Mouse (Mus musculus) C2C12 (cell line): Measurements from ENCODE around the gene Haghl. TPM values are rescaled to one million over a fixed set of nuclear protein-coding genes. Genes with fewer than 3 reads are reported as not detected.

Experiments used
- H3K27me3 ChIP-seq: one replicate; pipeline ENCODE4 v1.6.1; 2011; ENCODE audit not compliant: control insufficient read depth, insufficient read depth, insufficient read length
- H3K36me3 ChIP-seq: one replicate; pipeline ENCODE4 v1.6.1; 2011; ENCODE audit not compliant: control insufficient read depth, insufficient read depth
- H3K4me3 ChIP-seq: one replicate; pipeline ENCODE4 v1.5.1; 2011; ENCODE audit warnings: mild to moderate bottlenecking, control low read depth; ENCODE audit not compliant: poor library complexity, insufficient read depth, severe bottlenecking
- H3K79me2 ChIP-seq: one replicate; pipeline ENCODE4 v1.6.1; 2011; ENCODE audit not compliant: control insufficient read depth, insufficient read depth
- H3K79me3 ChIP-seq: one replicate; pipeline ENCODE4 v1.6.1; 2011; ENCODE audit warnings: low read depth, control low read depth
- H3ac ChIP-seq: one replicate; pipeline ENCODE3; 2011; ENCODE audit warnings: low read depth; ENCODE audit not compliant: control insufficient read depth, insufficient read length
- CEBPB ChIP-seq: IDR thresholded peaks from one replicate; pipeline ENCODE4 v1.6.1; 2011; ENCODE audit warnings: low read depth, mild to moderate bottlenecking, control low read depth, moderate library complexity
- CTCF ChIP-seq: IDR thresholded peaks from one replicate; pipeline ENCODE4 v1.5.1; 2011; ENCODE audit not compliant: control insufficient read depth, insufficient read depth, insufficient read length
- FOSL1 ChIP-seq: IDR thresholded peaks from one replicate; pipeline ENCODE4 v1.8.0; 2011; ENCODE audit warnings: mild to moderate bottlenecking, low read length; ENCODE audit not compliant: poor library complexity, insufficient read depth, severe bottlenecking
- MAX ChIP-seq: IDR thresholded peaks from one replicate; pipeline ENCODE4 v1.6.1; 2011; ENCODE audit warnings: mild to moderate bottlenecking, control low read depth
- MYOD1 ChIP-seq: IDR thresholded peaks from one replicate; pipeline ENCODE4 v1.6.1; 2011; ENCODE audit warnings: low read depth; ENCODE audit not compliant: control insufficient read depth, insufficient read length
- MYOG ChIP-seq: IDR thresholded peaks from one replicate; pipeline ENCODE4 v1.6.1; 2011; ENCODE audit not compliant: control insufficient read depth, insufficient read length; ENCODE audit errors: extremely low read depth
- USF1 ChIP-seq: IDR thresholded peaks from one replicate; pipeline ENCODE4 v1.6.1; 2011; ENCODE audit warnings: low read depth, mild to moderate bottlenecking, control low read depth, moderate library complexity
- polyA plus RNA-seq: library from polyadenylated mRNA; unstranded; fragments of >200 nt; fragmentation: generic; extraction: Trizol; gene quantifications from one replicate; pipeline ENCODE4 v1.2.1, GENCODE M21; 2012; ENCODE audit warnings: missing spikeins

Haghl gene
- polyA plus RNA-seq, 1 experiment, result 14.4 TPM

DNA sequence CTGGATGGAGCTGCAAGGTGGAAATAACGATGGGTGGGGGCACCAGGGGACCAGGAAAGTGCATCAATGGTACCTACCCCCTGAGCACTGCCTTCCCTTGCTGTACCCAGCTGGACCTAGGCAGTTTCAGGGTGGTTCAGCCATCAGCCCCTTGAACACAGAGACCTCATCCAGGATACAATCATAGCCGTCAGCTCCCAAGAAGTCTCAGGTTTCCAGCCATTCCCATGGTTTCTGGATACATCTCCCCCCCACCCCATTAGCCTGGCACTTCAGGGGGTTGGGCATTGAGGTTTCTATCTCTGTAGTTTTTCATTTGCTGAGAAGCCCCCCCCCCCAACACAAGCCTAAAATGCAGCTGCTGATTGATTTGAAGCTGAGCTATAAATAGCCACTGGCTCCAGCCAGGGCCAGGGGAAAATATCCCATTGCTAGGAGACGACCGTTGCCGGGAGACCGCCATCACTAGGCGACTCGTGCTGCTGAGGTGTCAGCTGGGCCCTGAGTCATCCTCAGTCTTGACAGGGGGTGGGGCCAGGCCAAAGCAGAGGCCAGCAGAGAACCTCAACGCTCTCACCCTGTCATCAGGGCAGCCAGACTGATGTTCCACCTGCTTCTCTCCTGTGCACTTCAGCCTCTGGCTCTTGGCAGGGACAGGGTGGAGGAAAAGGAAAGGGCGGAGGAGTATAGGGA is 17.5 kb upstream of the Haghl start:
- no peaks in the 10 kb centered on the region for H3K27me3 ChIP-seq
- H3ac ChIP-seq, result no peak overlapping the region
- no peak overlapping the region for H3K4me3 ChIP-seq
- TF ChIP-seq MYOG (no peak), MYOD1 (peak; percentile 44), USF1 (peak; percentile 10), FOSL1 (peak; percentile 22)
- H3K79me2 ChIP-seq, result no peaks in the 10 kb centered on the region
- no peaks in the 10 kb centered on the region for H3K36me3 ChIP-seq
- no peaks in the 10 kb centered on the region for H3K79me3 ChIP-seq

- Histone ChIP-seq H3K4me3 (no peak overlapping the region), H3K79me2 (peaks cover 8% of the 10 kb centered on the region), H3K27me3 (no peaks in the 10 kb centered on the region), H3K36me3 (no peaks in the 10 kb centered on the region), H3ac (no peak overlapping the region), H3K79me3 (no peaks in the 10 kb centered on the region)
- TF ChIP-seq CTCF (peak; percentile 54), MYOD1 (no peak), USF1 (no peak), MYOG (no peak)
Observed at GRCm38 (mm10) chr17:25801029-25801428, 15.6 kb upstream of the Haghl start.

DNA sequence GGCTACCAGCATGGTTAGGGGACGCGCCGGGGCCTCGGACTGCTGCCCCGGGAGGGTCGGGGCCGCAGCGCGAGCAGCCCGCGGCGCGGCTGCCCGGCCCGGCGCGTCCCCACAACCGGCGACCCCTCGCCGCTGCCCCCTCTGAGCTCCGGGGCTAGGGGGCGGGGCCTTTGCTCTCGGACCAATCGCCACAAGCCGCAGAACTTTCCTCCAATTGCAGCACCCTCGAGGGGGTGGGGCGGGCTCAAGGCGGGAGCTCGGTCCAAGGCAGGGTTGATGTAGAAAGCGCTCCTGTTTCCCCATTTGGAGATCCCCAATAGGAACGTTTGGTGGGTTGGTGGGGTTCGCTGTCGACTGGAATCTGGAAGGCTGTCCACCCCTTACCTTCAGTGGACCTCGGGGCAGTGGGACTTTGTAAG is 11.5 kb upstream of the Haghl start, which contains the start of gene Metrn:
Gene Metrn (minus strand): TSS at position 186 of the 419 bp plus-strand sequence.
- H3K36me3 ChIP-seq, result no peaks in the 10 kb centered on the region
- H3K79me3 ChIP-seq, result peaks cover 5% of the 10 kb centered on the region
- no peaks in the 10 kb centered on the region for H3K27me3 ChIP-seq
- H3ac ChIP-seq, result peak within 1 kb of the TSS; percentile 66
- peaks cover 14% of the 10 kb centered on the region for H3K79me2 ChIP-seq
- H3K4me3 ChIP-seq, result peak within 1 kb of the TSS; percentile 51
- no peak for TF ChIP-seq CTCF
- TF ChIP-seq FOSL1, result no peak
- TF ChIP-seq MAX, result no peak
- TF ChIP-seq CEBPB, result no peak
- no peak for TF ChIP-seq MYOG
- TF ChIP-seq MYOD1, result no peak
- no peak for TF ChIP-seq USF1

- Histone ChIP-seq H3ac (peak overlapping the region; percentile 66), H3K79me3 (peaks cover 5% of the 10 kb centered on the region), H3K4me3 (peak overlapping the region; percentile 51), H3K27me3 (no peaks in the 10 kb centered on the region), H3K79me2 (peaks cover 21% of the 10 kb centered on the region), H3K36me3 (no peaks in the 10 kb centered on the region)
- TF ChIP-seq CEBPB, result no peak
- no peak for TF ChIP-seq MAX
- TF ChIP-seq CTCF, result no peak
- no peak for TF ChIP-seq MYOD1
- TF ChIP-seq FOSL1, result no peak
- TF ChIP-seq MYOG, result no peak
- no peak for TF ChIP-seq USF1
Observed at GRCm38 (mm10) chr17:25796211-25796771, 10.8 kb upstream of the Haghl start.

DNA sequence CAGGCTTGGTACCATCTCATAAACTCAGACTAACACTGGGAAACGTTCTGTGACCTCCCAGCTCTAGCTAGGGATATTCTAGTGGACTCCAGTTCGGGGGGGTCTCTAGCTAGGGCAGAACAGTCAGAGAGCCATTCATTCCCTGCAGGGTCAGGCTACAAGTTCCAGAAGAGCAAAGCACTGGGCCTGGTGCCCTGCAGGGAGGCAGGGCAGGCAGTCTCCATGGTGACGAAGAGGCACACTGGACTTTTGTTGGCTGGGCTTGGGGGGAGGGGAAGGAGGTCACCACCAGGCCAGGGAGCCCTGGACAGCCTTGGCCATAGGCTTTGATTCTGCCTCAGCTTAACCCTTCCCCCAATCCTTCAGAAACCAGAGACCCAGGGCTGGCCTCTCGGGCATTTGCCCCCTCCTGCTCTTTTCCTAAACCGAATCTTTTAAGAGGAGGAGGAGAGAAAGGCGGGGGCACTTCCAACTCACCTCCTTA is 10.2 kb upstream of the Haghl start, which contains the start of gene AC134908.4:
Gene AC134908.4 (minus strand): TSS at position 51 of the 484 bp plus-strand sequence.
- H3K79me3 ChIP-seq, result peaks cover 7% of the 10 kb centered on the region
- peaks cover 27% of the 10 kb centered on the region for H3K79me2 ChIP-seq
- H3K4me3 ChIP-seq, result peak within 1 kb of the TSS; percentile 51
- no peaks in the 10 kb centered on the region for H3K27me3 ChIP-seq
- H3ac ChIP-seq, result peak within 1 kb of the TSS; percentile 66
- H3K36me3 ChIP-seq, result no peaks in the 10 kb centered on the region
- no peak for TF ChIP-seq MAX
- TF ChIP-seq CEBPB, result no peak
- TF ChIP-seq FOSL1, result no peak
- no peak for TF ChIP-seq CTCF
- no peak for TF ChIP-seq MYOD1

DNA sequence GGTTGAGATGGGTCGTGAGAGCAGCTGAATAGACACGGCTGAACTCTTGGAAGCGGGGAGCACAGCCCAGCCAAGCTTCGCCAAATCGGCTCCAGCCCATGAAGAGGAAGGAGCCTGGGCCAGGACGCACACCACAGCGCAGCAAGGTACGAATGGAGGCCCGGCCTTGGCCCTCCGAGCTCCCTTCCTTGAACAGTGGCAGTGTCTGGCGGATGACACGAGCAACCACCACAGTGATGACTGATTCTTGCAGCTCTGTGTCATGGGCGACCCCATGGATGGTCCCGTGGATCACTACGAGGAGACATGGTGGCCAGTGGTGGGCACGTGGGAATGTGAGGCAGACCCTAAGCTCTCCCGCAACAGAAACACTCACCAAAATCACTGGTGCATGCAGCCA is 9.5 kb upstream of the Haghl start:
- no peaks in the 10 kb centered on the region for H3K36me3 ChIP-seq
- H3K4me3 ChIP-seq, result no peak overlapping the region
- H3ac ChIP-seq, result no peak overlapping the region
- peaks cover 7% of the 10 kb centered on the region for H3K79me3 ChIP-seq
- TF ChIP-seq MYOG (no peak), FOSL1 (no peak), CTCF (no peak), USF1 (no peak), MYOD1 (no peak), CEBPB (no peak), MAX (no peak)
- H3K27me3 ChIP-seq, result no peaks in the 10 kb centered on the region
- peaks cover 30% of the 10 kb centered on the region for H3K79me2 ChIP-seq
